Mouse (Mus musculus) CD4-positive, CD25-positive, alpha-beta regulatory T cell, adult 4 months (primary cell): ENCODE data around the gene Prdm2. TPM values are rescaled to one million over a fixed set of nuclear protein-coding genes. Genes with fewer than 3 reads are reported as not detected.
A peak's percentile ranks its signal among the peaks of the same experiment; 100 is the strongest.

Experiments used
- ATAC-seq: one replicate; pipeline ENCODE4 v1.8.0; 2017
- polyA plus RNA-seq, 2 experiments: library from polyadenylated mRNA; unstranded; fragments of 100-300 nt; shearing (Covaris generic); gene quantifications; one replicate each; pipeline ENCODE4 v1.2.1; 2017

Gene Prdm2
- polyA plus RNA-seq, 2 experiments from 2014 or later = 30.8 to 38.7 TPM

DNA sequence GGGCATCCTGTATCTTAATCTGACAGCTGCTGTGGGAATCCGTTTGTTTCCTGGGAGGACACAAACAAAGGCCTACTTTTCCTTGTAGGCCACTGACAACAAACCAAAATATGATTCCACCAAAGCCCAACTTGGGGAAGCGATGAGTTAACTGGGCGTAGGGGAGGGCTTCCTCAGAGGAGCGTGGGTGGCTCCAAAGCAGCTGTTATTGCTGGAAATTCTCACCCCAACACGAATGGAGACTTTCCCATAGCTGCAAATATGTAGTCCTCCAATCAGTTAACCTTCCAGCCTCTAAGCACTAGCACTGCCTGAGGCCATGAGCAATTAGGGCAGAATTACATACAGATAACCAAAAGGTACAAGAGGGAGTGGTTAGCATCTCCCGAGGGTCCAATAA, 112.6 kb downstream of the Prdm2 start:
- ATAC-seq = no peak

DNA sequence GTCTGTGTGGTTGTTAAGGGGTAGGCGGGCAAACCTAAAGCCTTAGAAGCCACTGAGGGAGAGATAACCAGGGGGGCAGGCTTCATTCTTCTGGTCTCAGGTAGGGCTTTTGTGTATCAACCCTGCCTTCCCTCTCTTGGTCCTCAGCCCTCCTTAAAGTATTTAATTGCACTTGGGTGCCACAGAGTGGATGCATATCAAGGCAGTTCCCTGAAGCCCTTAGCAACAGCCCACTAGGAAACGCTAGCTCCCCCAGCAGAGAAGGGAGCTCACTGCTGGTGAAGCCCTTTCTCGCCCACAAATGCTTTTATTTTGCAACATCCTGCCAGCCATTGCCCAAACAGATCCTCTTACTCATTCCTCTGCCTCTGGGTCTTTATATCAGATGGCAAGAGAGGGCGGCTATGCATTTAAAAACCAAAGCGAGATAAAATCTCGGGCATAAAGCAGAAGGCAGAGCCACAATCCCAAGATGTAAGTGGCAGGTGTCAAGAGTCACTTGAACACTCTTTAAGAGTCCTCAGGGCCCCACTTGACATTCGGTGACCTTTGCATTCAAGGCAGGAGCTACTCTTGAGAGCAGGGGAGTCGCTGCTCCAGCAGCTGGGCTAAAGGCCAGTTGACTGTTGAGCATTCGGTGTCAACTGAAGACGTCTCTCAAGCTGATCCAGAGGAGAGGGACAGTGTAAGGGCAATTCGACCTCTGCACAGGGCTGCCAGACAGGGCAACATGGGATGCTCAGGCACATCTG, 113.3 kb downstream of the Prdm2 start:
- ATAC-seq = peak; percentile 23

DNA sequence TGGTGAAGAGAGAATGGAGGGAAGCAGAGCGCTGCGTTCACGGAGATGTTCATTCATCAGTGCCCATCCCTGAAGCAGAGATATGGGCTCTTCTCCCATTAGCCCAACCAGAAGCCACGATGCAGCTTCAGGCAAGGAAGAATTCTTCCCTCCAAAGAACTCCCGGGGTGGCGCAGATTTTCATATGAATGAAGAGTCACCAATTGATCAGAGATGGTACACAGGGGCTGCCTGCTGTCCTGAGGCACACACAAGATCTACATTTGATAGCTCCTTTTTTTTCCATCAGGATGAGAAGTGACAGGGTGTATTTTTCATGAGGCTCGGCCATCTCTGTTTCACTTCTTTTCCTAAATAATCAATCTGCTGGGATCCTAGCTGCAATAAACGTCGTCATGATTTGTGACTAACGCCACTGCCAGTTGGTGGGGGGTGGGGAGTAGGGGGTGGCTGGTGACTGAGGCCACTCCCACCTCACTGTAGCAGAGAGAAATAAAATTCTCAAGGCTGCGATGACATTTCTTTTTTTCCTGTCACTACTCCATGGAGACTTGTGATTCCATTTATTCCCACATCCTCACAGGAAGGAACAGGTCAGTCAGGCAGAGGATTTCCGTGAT, 120.6 kb downstream of the Prdm2 start:
- no peak for ATAC-seq

DNA sequence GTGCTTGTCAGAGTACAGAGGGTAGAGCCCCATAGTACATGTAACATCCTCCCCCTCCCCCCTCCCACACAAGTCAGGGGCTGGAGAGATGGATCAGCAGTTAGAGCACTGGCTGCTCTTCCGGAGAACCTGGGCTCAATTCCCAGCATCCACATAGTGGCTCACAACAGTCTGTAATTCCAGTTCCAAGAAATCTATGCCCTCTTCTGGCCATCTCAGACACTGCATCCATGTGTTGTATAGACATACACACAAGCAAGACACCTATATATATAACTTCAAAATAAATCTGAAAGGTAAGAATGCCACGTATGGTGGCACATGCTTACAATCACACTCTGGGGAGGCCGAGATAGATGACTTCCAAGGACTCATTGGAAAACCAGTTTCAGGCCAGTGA, 122.2 kb downstream of the Prdm2 start:
- ATAC-seq = no peak

DNA sequence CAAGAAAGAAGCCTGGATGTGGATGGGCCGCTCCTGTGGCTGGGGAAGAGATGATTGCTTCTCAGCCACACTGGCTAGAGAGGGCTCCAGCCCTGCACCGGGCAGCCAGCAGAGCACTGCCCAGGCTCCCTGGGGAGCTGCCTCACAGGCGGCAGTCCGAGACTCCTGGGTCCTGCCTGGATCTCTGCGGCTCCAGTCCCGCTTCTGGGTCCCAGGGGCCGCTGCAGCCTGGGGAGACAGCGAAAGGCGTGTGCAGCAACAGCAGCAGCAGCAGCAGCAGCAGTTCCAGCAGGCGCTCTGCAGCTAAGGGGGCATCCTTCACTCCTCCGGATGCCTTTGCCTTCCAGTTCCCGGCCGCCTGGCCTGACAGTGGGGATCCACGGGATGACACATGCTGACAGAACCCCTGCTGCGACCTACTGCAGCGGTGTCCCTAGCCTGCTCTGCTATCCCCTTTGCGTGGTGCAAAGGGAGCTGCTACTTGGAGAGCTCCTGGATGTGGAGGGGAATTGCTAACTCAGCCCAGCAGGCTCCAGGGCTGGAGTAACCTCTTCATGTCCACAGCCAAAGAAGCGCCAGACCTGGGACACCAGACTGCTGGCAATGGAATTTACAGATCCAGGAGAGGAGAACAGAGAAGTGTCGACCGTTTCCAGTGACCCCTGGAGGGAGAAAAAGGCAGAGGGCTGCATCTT, 138.6 kb downstream of the Prdm2 start:
- ATAC-seq = no peak

DNA sequence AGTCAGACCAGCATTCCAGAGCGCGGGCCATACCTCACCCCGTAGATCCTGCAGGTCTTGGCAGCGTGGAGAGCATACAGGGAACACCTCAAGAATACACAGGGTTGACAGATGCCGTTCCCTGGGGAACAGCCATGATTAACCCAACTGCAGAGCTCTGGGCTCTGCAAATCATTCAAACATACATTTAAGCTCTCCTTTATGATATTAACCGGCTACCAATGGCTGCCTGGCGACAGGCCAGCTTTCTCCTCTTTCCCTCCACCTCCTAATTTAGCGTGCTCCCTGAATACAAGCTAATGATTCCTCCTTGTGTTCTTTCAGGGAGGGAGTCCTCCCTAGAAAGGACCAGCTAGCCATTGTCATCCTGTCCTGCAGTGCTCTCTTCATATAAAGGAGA, 141.0 kb downstream of the Prdm2 start:
- no peak for ATAC-seq

DNA sequence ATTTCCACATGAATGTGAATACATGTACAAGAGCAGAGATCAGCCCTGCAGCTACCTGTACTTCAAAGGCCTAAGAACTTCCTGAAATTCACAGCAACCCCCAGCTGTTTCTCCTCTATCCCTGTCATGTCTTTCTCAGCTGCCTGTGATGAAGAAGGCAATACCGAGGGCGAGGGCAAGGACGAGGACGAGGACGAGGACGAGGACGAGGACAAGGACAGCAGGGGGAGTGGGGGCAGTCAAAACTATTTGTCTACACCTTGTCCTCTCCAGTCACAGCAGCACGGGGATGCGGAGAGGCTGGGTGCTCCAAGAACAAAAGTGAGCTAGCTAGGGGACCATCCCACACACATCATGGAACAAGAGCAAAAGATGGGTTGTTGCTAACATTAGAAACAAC, 145.8 kb downstream of the Prdm2 start:
- ATAC-seq = no peak

DNA sequence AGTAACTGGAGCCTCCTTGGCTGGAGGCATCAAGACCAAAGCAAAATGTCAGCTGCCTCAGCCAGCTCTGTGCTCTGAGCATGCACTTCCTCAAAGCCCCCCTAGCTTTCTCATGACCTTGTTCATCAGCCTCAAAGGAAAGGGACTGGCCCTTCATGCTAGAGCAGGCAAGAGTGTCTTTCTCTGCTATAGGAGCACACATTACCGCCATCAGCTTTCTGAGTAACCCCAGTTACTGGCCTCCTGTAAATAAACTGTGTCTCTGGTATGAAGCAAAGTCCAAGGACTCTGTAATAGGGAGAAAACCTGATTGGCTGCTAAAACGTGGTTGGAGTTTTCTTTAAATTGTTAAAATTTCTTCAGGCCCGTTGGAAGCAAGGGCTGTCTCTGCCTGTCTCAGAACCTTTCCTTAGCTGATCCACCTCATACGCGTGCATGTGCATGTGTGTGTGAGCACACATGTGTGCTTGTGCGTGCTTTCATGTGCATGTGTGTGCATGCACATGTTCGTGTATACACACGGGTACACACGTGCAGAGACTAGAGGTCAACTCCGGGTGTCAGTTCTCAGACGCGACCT, 153.9 kb downstream of the Prdm2 start:
- no peak for ATAC-seq

Other genes starting within 250 kb of the Prdm2 start
- gene Pdpn, start 86.6 kb upstream of the Prdm2 start, polyA plus RNA-seq = not detected
- not detected for gene Lrrc38, start 136.8 kb upstream of the Prdm2 start, polyA plus RNA-seq
- gene Pramel1, start 181.4 kb upstream of the Prdm2 start, polyA plus RNA-seq = not detected
- gene Pramef8, start 199.4 kb upstream of the Prdm2 start, polyA plus RNA-seq = 10 to 100 TPM; 39.9 to 71.9 TPM
- not detected for gene Oog4, start 237.3 kb upstream of the Prdm2 start, polyA plus RNA-seq